Mouse (Mus musculus): ENCODE measurements around the gene Elane. TPM values are rescaled to one million over a fixed set of nuclear protein-coding genes. Genes with fewer than 3 reads are reported as not detected.

The Elane gene
- polyA plus RNA-seq, 1 experiment from 2014 or later = 0.29 TPM

GRCm38 (mm10) chr10:79920958-79921535 is 35.0 kb downstream of the Elane start, which contains the start of gene R3hdm4:
TSS of gene R3hdm4 (minus strand) at chr10:79921208.
- Histone ChIP-seq H3K4me3 (peak within 1 kb of the TSS; percentile 34), H3K4me2 (replicated peaks) (peak within 1 kb of the TSS; percentile 59), H3K36me3 (no peaks in the 10 kb centered on the region), H3K9ac (peak within 1 kb of the TSS; percentile 60), H3K27ac (no peak within 1 kb of the TSS), H3K27me3 (peaks cover 72% of the 10 kb centered on the region), H3K4me1 (peaks cover 50% of the 10 kb centered on the region), H3K9me3 (peaks cover 4% of the 10 kb centered on the region; the same call in 1 of the 2 replicates)
- ATAC-seq (ENCODE audit: low FRiP score, low read depth) = no peak
- 2% methylated on average over 38 of the region's 41 CpGs for WGBS

- peak overlapping the region; percentile 60 for H3K9ac ChIP-seq
- under 1% methylated on average over 34 of the region's 34 CpGs for WGBS
Measured at GRCm38 (mm10) chr10:79921572-79921971, 35.5 kb downstream of the Elane start.

GRCm38 (mm10) chr10:79924998-79925784 is 39.1 kb downstream of the Elane start:
- Histone ChIP-seq H3K27ac (0 out of 2 replicates have a peak overlapping the region, but pooled peaks have one; percentile 28), H3K9me3 (peaks cover 4% of the 10 kb centered on the region; the same call in 1 of the 2 replicates), H3K27me3 (peaks cover 41% of the 10 kb centered on the region), H3K4me2 (replicated peaks) (peak overlapping the region; percentile 92), H3K36me3 (no peaks in the 10 kb centered on the region), H3K9ac (no peak overlapping the region), H3K4me1 (peaks cover 43% of the 10 kb centered on the region), H3K4me3 (peak overlapping the region; percentile 97)
- WGBS = 12% methylated on average over 29 of the region's 29 CpGs
- no peak for ATAC-seq (ENCODE audit: low FRiP score, low read depth)

More at GRCm38 (mm10) chr10:79921572-79921971, 35.5 kb downstream of the Elane start:
- ATAC-seq (ENCODE audit: low FRiP score, low read depth) = no peak
- Histone ChIP-seq H3K4me3 (peak overlapping the region; percentile 34), H3K4me1 (peaks cover 53% of the 10 kb centered on the region), H3K9me3 (peaks cover 4% of the 10 kb centered on the region; the same call in 1 of the 2 replicates), H3K4me2 (replicated peaks) (peak overlapping the region; percentile 59), H3K36me3 (no peaks in the 10 kb centered on the region), H3K27me3 (peaks cover 72% of the 10 kb centered on the region), H3K27ac (no peak overlapping the region)

- Histone ChIP-seq H3K27ac (peak overlapping the region; percentile 78; the same call in 1 of the 2 replicates), H3K9me3 (peaks cover 4% of the 10 kb centered on the region; the same call in 1 of the 2 replicates), H3K4me1 (peaks cover 45% of the 10 kb centered on the region), H3K4me2 (replicated peaks) (peak overlapping the region; percentile 92), H3K36me3 (peaks cover 6% of the 10 kb centered on the region), H3K9ac (peak overlapping the region; percentile 95), H3K27me3 (peaks cover 34% of the 10 kb centered on the region), H3K4me3 (peak overlapping the region; percentile 97)
- no peak for ATAC-seq (ENCODE audit: low FRiP score, low read depth)
- 7% methylated on average over 15 of the region's 15 CpGs for WGBS
Measured at GRCm38 (mm10) chr10:79925785-79926490, 39.9 kb downstream of the Elane start.

- peak within 1 kb of the TSS; percentile 97 for H3K27ac ChIP-seq
- peak within 1 kb of the TSS; percentile 97 for H3K4me3 ChIP-seq
- under 1% methylated on average over 63 of the region's 63 CpGs for WGBS
- peak; percentile 74 for ATAC-seq (ENCODE audit: low FRiP score, low read depth)
- H3K9ac ChIP-seq = peak within 1 kb of the TSS; percentile 95
- peak within 1 kb of the TSS; percentile 92 for H3K4me2 ChIP-seq (replicated peaks)
- H3K9me3 ChIP-seq = peaks cover 4% of the 10 kb centered on the region; the same call in 1 of the 2 replicates
- peaks cover 14% of the 10 kb centered on the region for H3K36me3 ChIP-seq
- peaks cover 44% of the 10 kb centered on the region for H3K4me1 ChIP-seq
- peaks cover 26% of the 10 kb centered on the region for H3K27me3 ChIP-seq
Measured at GRCm38 (mm10) chr10:79926491-79927323, 40.7 kb downstream of the Elane start, which contains the start of gene Arid3a. TSS of gene Arid3a (plus strand) at chr10:79927043.

GRCm38 (mm10) chr10:79927324-79928029 is 41.4 kb downstream of the Elane start:
- H3K4me3 ChIP-seq = peak overlapping the region; percentile 97
- H3K27ac ChIP-seq = peak overlapping the region; percentile 97
- peak overlapping the region; percentile 95 for H3K9ac ChIP-seq
- peaks cover 2% of the 10 kb centered on the region; the same call in 1 of the 2 replicates for H3K9me3 ChIP-seq
- under 1% methylated on average over 54 of the region's 54 CpGs for WGBS
- H3K4me1 ChIP-seq = peaks cover 49% of the 10 kb centered on the region
- peaks cover 18% of the 10 kb centered on the region for H3K27me3 ChIP-seq
- peaks cover 22% of the 10 kb centered on the region for H3K36me3 ChIP-seq
- ATAC-seq (ENCODE audit: low FRiP score, low read depth) = peak; percentile 26
- H3K4me2 ChIP-seq (replicated peaks) = peak overlapping the region; percentile 92

GRCm38 (mm10) chr10:79928030-79928694 is 42.1 kb downstream of the Elane start:
- ATAC-seq (ENCODE audit: low FRiP score, low read depth) = no peak
- Histone ChIP-seq H3K9me3 (no peaks in the 10 kb centered on the region), H3K4me3 (peak overlapping the region; percentile 97), H3K9ac (peak overlapping the region; percentile 95), H3K27ac (peak overlapping the region; percentile 97), H3K4me1 (peaks cover 56% of the 10 kb centered on the region), H3K36me3 (peaks cover 27% of the 10 kb centered on the region), H3K4me2 (replicated peaks) (peak overlapping the region; percentile 92), H3K27me3 (peaks cover 11% of the 10 kb centered on the region)
- WGBS = under 1% methylated on average over 29 of the region's 29 CpGs

- WGBS = 13% methylated on average over 9 of the region's 9 CpGs
- Histone ChIP-seq H3K27me3 (peaks cover 2% of the 10 kb centered on the region), H3K9ac (peak overlapping the region; percentile 62), H3K27ac (peak overlapping the region; percentile 44; the same call in 1 of the 2 replicates), H3K9me3 (no peaks in the 10 kb centered on the region), H3K4me2 (replicated peaks) (peak overlapping the region; percentile 92), H3K4me1 (peaks cover 66% of the 10 kb centered on the region), H3K4me3 (peak overlapping the region; percentile 97), H3K36me3 (peaks cover 37% of the 10 kb centered on the region)
- ATAC-seq (ENCODE audit: low FRiP score, low read depth) = no peak
Measured at GRCm38 (mm10) chr10:79928907-79929701, 43.1 kb downstream of the Elane start.

GRCm38 (mm10) chr10:79929967-79930825 is 44.1 kb downstream of the Elane start:
- peaks cover 48% of the 10 kb centered on the region for H3K36me3 ChIP-seq
- H3K4me2 ChIP-seq (replicated peaks) = peak overlapping the region; percentile 92
- peaks cover 77% of the 10 kb centered on the region for H3K4me1 ChIP-seq
- no peaks in the 10 kb centered on the region for H3K27me3 ChIP-seq
- no peaks in the 10 kb centered on the region for H3K9me3 ChIP-seq
- 83% methylated on average over 18 of the region's 18 CpGs for WGBS
- ATAC-seq (ENCODE audit: low FRiP score, low read depth) = no peak
- H3K4me3 ChIP-seq = 0 out of 2 replicates have a peak overlapping the region, but pooled peaks have one; percentile 97
- peak overlapping the region; percentile 22; the same call in 1 of the 2 replicates for H3K27ac ChIP-seq
- H3K9ac ChIP-seq = no peak overlapping the region
